Mouse (Mus musculus) Patski (cell line): Measurements from ENCODE around the gene Actg1. TPM values are rescaled to one million over a fixed set of nuclear protein-coding genes. Genes with fewer than 3 reads are reported as not detected.

Experiments used
- ATAC-seq: fragments of 100-300 bp; one replicate; pipeline ENCODE4 v1.8.0; 2021
- CTCF ChIA-PET: fragments of 350-600 bp; sonication (Branson Sonifier 250); formaldehyde crosslinking; loops from one replicate; lab custom pipeline; 2022; ENCODE audit warnings: inconsistent platforms; lab: Charles Lee
- POLR2A ChIA-PET: fragments of 350-600 bp; sonication (Branson Sonifier 250); formaldehyde crosslinking; loops from one replicate; lab custom pipeline; 2022; ENCODE audit warnings: antibody characterized with exemption, inconsistent platforms; lab: Charles Lee
- DNase-seq: peaks from one replicate; pipeline ENCODE4 v3.0.0-alpha.2; 2011; ENCODE audit warnings: low read depth, low spot score
- H3K27me3 ChIP-seq: fragments of 371-371 bp; one replicate; pipeline ENCODE4 v1.5.1; 2021
- CTCF ChIP-seq: fragments of 100-300 bp; IDR thresholded peaks from one replicate; pipeline ENCODE4 v1.5.1; 2021
- in situ Hi-C: fragments of 300-500 bp; cut with MboI; formaldehyde crosslinking; loops from 3 replicates; pipeline ENCODE4 v1.11.1; 2018; ENCODE audit warnings: low pct_unique_long_range_greater_than_20kb, mixed read lengths
- polyA plus RNA-seq: library from polyadenylated mRNA; unstranded; gene quantifications from one replicate; pipeline ENCODE4 v1.2.3, GENCODE M21; 2021

Gene Actg1
- polyA plus RNA-seq, 1 experiment from 2014 or later: 2,862 TPM

DNA sequence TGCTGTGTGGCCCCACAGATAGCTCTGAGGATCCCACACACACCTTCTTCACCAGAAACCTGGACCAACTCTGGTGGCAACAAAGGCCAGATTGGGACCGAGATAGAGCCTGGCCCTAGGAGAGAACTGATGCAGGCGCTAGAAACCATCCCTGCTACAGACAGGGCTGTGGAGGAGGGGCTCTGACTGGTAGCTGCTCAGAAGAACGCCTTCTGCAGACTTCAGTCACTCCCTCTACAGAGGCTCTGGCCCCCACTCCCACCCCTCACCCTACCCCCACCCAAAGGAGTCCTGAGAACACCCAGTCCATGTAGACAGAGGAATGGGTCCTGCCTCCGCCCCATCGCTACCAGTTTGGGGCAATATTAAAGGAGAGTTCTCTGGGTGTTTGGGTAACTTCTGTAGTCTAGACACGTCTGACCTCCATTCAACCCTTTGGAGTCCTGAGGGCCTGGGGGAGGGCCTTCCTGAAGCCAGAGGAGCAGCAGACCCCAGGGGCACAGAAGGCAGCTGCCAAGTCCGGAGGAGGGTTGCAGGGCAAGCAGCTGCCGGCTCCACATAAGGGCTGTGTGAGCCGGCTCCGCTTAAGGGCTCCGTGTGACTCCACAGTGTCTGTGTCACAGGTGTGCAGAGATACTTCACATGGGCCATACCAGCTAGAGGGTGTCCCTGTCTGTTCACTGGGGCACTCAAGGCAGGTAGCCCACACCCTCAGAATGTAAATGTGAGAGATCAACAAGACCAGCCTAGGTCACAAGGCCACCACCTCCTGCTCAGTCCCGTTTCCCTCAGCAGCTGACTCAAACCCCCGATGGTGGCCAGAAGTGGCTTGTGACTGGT lies 51.8 kb downstream of the Actg1 start:
- TF ChIP-seq CTCF: no peak
- in situ Hi-C loops: no loop called here
- peaks cover 5% of the 10 kb centered on the region for H3K27me3 ChIP-seq
- ChIA-PET CTCF (no interaction called here), POLR2A (interaction anchor here (0.7 to 1.2 kb wide), 4 partner anchors 8 to 52 kb away, joined by 3 to 4 read pairs (median 3); no protein-coding TSS in a partner anchor)
- DNase-seq (no peak), ATAC-seq (no peak)

Other genes starting within 250 kb of the Actg1 start
- 19.7 TPM for gene Tepsin, start 249.8 kb downstream of the Actg1 start, polyA plus RNA-seq
- gene Ndufaf8, start 249.6 kb downstream of the Actg1 start, polyA plus RNA-seq: 57.3 TPM
- gene Slc38a10, start 197.2 kb downstream of the Actg1 start, polyA plus RNA-seq: 107 TPM
- gene Bahcc1, start 115.6 kb downstream of the Actg1 start, polyA plus RNA-seq: 12.4 TPM
- 0.23 TPM for gene Fscn2, start 13.0 kb upstream of the Actg1 start, polyA plus RNA-seq
- gene Faap100, start 30.2 kb upstream of the Actg1 start, polyA plus RNA-seq: 15.1 TPM
- gene Nploc4, start 89.2 kb upstream of the Actg1 start, polyA plus RNA-seq: 69.2 TPM
- not detected for gene Tspan10, start 94.1 kb upstream of the Actg1 start, polyA plus RNA-seq
- 0.24 TPM for gene Pde6g, start 105.0 kb upstream of the Actg1 start, polyA plus RNA-seq
- gene Oxld1, start 109.5 kb upstream of the Actg1 start, polyA plus RNA-seq: 14.4 TPM
- gene Ccdc137, start 109.6 kb upstream of the Actg1 start, polyA plus RNA-seq: 25.6 TPM
- gene Arl16, start 119.1 kb upstream of the Actg1 start, polyA plus RNA-seq: 36.3 TPM
- 172 TPM for gene Mrpl12, start 136.1 kb upstream of the Actg1 start, polyA plus RNA-seq
- 41.2 TPM for gene Slc25a10, start 143.3 kb upstream of the Actg1 start, polyA plus RNA-seq
- not detected for gene Gcgr, start 182.2 kb upstream of the Actg1 start, polyA plus RNA-seq
- gene Mcrip1, start 201.2 kb upstream of the Actg1 start, polyA plus RNA-seq: 78.0 TPM
- not detected for gene Ppp1r27, start 202.6 kb upstream of the Actg1 start, polyA plus RNA-seq
- gene P4hb, start 224.7 kb upstream of the Actg1 start, polyA plus RNA-seq: 661 TPM
- 439 TPM for gene Arhgdia, start 233.1 kb upstream of the Actg1 start, polyA plus RNA-seq
- 118 TPM for gene Alyref, start 249.8 kb upstream of the Actg1 start, polyA plus RNA-seq
- gene Anapc11, start 249.9 kb upstream of the Actg1 start, polyA plus RNA-seq: 82.8 TPM